Mouse (Mus musculus) yolk sac, embryonic 10.5 days (tissue): Measurements from ENCODE around the gene Col27a1.
A peak's percentile ranks its signal among the peaks of the same experiment; 100 is the strongest.

Source experiments
- DNase-seq: peaks from one replicate; pipeline ENCODE4 v3.0.0-alpha.2; 2017; ENCODE audit warnings: low spot score

The Col27a1 gene

DNA sequence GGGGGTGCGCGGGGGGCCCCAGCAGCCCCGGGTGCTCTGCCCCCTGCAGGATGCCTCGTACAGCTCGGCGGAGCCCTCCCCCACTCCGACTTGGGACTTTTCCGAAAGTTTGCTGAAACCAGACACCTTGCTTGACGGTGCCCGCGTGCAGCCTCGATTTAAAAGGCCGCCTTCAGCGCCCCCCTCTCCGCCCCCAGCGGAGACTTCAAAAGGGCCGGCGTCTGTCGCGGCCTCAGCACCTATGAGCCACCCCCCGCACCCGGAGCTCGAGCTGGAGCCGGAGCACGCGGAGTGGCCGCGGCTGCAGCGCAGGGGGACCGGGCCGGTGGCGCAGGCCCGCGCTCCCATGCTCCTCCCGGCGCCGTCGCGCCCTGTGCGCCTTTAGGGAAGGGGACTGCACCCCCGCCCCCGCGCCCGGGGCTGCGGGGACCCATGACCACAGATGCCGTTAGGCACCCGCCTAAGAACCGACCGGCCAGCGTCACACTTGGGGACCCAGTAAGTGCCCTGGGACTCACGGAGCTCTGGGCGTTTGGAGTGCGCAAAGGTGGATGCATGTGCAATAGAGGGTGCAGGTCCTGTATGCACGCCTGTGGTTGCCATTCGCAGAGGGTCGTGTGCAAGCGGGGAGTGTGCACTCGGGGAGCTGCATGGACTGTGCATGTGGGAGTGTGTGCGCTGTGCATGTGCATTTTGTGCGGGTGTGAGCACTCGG, at the start of gene Col27a1:
Col27a1 (plus strand) TSS at position 98 of the 715 bp plus-strand sequence.
- DNase-seq: peak; percentile 69

DNA sequence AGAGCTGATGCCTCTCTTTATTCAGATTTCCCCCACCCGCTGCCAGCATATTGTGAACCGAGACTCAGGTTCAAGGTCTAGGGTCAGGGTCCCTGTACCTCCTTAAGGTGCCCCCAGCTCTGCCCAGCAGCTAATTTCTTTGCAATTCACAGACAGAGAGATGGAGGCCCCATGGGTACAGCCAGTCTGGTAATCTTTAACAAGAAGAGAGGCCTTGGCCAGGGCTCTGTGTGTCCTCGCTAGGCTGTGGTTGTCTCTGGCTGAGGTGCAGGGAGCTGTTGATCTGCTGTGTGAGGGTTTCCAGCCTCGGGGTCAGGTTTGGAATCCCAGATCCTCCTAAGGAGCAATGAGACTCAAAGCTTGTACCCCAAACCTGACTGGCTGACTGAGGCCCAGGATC, 48.2 kb upstream of the Col27a1 start:
- no peak for DNase-seq

DNA sequence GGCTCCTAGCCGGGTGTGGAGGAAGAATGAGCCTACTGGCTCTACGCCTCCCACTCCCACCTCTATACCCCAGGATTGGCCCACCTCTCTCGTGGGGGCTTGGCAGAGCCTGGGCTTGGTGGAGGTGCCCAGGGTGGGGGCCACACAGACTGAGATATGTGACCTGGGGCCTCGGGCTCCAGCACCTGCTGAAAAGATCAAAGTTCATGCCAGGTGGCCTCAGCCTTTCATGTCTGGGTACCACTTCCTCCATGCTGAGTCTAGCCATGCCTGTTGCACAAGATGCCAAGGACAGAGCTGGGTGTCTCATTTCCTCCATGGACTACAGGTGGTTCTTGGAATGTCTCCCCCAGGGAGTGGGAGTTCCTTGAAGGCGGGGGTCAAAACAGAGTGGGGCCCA, 47.5 kb upstream of the Col27a1 start:
- DNase-seq: no peak

DNA sequence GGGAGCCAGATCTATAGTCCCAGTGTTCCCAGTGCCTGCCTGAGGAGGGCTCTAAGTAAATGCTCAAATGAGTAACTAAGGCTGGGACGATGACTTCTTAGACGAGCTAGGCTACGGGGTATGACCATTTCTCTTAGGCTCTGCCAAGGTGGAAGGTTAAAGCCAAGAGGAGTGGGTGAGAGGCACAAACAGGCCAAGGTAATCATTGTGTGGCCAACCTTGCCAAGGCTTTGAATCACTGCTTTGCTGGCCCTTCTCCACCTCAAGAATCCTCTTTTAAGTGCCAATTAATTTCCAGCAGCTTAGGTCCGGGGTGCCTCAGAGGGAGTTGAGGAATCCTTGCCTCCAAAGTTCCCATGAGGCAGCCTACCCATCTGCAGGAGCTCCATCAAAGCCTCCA, 43.7 kb upstream of the Col27a1 start:
- no peak for DNase-seq

DNA sequence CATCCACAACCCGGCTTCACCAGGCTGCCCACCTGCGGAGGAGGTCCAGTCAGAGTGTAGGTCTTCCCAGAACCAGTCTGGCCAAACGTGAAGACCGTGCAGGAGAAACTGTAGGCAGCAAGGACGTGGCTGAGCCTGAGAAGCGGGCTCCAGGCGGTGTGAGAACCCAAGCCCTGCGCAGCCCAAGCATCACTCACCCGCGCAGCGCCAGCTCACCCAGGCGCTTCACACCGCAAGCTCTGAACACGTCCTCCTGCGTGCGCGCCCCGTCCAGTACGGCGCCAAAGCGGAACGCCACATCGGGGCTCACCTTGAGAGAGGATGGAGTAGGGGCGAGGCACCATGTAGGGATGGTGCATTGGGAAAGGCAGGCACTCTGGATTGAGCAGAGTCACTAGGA, 42.7 kb upstream of the Col27a1 start:
- DNase-seq: no peak

DNA sequence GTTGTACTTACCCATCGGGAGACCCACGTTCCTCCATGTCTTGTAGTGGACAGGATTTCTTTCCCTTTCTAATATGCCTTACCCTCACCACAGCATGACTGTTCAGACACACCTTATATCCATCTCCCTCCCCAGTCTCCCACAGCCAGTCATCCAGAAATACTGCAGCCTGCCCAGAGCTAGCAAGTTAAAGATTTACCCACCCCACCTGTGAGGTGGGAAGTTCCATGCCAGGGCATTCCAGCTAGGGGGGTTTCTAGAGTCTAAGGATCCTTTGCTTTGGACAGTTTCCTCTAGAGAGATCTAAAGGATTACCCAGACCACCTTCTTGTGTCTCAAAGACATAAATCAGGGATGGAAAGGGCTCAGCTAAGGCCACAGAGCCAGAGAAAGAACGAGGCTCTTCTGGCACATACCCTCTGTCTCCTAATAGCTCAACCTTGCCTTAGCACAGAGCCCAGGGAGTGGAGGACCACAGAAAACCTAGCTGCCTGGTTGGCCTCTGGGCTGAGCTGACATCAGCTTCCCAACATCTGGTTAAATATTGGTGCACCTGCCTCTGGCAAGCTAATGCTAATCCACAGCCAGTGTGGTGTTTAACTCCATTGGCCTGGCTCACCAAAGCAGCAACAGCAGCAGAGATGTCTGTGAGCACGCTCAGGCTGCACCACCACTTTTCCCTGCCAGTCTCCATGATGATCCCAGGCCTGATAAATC, 41.7 kb upstream of the Col27a1 start, which contains the start of gene Kif12:
Kif12 (minus strand) TSS at position 163 of the 717 bp plus-strand sequence.
- peak; percentile 64 for DNase-seq

DNA sequence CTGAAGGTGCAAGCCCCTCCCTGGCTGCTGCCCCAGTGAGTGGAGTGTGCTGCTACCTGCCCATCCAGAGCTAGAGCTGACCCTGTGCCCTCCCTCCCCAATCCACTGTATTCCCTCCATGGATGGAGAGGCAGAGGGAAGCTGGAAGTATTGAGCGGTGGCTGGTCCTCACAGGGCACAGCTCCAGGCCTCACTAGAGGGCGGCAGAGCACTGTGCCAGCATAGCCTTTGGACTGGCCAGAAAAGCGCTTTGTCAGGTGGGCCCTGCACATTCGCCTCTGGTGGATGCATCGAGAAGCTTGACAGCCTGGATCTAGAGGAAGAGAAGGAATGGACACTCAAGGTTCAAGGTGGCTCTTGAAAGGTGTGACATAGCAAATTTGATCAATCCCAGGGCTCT, 32.2 kb upstream of the Col27a1 start:
- peak; percentile 49 for DNase-seq

DNA sequence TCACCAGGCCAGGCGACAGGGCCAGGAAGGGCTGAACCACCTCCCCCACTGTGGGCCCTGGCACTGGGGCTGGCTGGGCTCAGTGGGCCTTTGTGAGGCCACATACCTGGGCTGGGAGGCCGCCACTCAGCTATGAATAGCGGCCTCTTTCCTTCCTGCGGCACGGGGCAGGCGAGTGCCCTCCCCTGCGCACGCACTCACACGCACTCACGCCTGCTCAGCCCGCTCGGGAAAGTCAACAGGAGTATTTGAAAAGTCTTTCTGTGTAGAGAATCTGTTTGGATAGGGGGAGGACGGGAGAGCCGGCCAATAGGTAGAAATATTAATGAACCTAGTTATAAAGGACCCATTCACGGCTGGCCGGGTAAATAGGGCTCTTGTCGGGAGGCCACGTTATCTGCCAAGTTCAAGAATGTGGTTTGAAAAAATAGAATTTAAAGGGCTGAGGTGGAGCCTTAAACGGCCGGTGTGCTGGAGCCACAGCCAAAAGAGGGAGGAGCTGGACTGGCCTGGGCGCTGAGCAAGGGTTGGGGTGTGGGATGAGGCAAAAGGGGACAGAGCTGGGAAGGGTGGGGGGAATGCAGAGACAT, 27.4 kb upstream of the Col27a1 start:
- DNase-seq: no peak

DNA sequence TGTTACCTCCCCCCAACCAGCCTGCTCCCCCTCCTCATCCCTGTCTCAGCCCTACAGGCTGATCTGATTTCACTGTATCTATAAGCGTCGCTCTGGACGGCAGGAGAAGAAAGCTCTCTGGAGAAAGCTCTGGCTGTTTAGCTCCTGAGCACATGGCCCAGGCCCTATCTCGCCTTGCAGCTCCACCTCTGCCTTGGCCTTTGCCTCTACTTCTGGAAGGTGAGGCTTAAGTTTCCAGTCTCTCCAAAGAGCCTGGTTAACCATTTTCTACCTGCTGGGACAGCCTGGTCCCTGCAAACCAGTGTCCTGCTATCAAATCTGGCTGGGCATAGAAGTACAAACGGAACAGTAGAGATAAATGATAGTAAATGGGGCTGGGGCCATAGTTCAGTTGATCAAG, 22.2 kb upstream of the Col27a1 start:
- DNase-seq: peak; percentile 50

DNA sequence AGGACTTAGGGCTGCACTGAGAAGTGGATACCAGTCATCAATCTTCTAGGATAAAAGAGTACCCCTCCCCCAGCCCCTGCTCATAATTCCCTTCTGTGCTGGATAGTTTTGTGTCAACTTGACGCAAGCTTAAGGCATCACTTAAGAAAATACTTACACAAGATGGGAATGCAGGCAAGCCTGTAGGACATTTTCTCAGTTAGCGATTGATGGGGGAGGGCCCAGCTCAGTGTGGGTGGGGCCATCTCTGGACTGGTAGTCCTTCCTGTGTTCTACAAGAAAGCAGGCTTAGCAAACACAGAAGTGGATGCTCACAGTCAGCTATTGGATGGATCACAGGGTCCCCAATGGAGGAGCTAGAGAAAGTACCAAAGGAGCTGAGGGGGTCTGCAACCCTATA, 19.4 kb upstream of the Col27a1 start:
- no peak for DNase-seq

DNA sequence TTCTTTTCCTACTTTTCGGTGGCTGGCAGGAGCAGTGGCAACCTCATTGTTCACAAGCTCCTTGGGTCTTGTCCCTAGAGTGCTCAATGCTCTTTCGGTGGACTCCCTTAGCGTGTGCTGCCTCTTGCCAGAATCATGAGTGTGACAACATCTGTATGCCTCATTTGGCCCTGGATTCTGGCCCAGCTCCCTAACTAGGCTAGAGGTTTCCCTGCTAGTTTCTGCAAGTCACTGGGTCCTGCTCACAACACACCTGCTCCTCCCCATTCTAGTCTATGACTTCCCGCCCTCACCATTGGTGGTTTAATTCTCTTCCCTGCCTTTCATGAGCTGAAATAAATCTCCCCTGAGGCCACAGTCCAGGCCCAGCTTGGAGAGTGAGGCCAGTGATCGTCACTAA, 14.4 kb upstream of the Col27a1 start:
- DNase-seq: no peak

DNA sequence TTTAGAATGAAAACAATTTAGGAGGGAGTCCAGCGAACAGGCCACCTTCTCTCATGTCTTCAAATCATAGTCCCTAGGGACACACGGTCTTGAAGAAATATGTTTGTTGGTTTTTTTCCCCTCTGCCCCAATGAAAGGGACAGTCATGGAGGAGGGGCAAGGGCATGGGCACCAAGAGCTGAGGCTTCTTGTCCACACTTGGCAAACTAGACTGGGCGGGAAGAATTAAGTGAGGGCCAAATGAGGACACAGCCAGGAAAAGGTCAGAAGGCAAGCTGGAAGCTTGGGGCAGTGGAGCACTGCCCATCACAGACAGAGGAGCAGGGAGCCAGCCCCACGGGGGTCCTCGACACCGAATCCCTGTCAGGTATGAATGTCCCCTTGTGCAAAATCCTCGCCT, 9.9 kb upstream of the Col27a1 start:
- no peak for DNase-seq

DNA sequence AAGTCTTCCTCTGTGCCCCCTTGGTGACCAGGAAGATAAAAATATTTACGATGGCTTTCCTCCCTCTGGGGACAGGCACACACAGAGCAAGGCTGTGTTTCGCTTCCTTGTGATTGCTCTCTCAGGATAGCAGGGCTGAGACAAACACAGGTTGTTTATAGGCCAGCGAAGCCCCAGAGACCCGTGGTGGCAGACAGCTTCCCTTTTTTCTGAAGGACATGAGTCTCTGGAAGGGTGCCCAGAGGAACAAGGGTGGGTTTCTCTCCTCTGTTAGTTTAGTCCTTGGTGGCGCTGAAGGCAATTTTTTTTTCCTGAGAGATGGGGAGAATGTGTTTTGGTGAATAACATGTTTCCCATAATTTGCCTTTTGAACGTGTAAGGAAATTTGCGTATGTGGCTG, 8.2 kb upstream of the Col27a1 start:
- no peak for DNase-seq

DNA sequence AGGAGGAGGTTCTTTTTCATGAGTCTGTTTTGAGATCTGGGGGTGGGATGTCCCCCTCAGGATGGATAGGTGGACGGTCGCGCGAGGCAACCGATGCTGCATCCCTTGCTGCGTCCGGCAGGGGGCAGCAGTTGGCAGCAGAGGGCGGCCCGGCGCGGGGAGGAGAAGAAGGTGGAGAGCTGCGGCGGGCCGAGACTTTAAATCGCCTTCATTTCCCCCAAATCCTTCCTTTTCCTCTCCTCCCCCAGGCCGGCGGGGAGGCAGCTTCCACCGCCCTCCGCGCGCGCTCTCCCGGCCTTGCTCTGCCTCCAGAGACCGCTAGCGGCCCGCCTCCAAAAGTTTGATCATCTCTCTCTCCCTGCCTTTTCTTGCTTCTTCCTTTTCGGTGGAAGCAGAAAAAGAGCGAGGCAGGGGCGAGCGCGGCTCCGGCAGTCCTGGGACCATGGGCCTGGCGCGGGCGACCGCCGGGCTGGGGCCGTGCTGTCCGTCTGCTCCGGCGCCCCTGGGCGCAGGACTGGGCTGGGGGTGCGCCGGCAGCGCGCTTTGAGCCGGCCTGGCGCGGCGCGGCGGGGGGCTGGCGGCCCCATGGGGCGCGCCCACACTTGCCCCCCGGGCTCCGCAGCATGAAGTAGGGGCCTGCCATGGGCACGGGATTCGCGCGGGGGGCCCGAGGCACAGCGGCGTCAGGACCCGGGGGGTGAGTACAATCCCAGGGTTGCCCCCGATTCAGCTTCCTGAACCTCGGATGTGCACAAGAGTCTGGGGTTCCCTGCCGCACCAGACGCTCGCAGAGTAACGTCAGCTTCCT, 1.6 kb downstream of the Col27a1 start:
- peak; percentile 77 for DNase-seq

DNA sequence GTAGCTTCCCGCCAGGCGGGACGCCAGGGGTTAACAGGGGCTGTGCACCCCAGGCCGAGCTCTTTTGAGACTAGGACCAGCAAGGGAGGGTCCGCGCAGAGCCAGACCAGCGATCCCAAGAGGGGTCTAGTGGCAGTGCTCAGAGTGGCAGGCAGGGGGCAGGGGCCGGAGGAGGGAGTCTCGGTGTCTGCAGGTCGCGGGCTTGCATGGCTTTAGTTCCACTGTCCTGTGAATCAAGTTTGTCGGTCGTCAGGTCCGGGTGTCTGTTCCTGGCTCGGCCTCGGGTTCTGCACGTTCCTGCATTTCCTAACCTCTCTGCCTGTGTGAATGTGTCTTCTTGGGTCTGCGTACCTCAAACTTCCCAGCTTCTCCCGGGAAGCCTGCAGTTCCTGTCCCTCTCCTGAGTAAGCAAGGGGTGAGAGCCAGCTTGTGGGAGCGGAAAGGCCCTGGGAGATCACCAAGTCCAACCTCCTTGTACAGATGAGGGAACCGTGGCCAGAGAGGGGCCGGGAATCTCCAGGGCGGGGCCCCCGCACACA, 2.3 kb downstream of the Col27a1 start:
- DNase-seq: peak; percentile 79

DNA sequence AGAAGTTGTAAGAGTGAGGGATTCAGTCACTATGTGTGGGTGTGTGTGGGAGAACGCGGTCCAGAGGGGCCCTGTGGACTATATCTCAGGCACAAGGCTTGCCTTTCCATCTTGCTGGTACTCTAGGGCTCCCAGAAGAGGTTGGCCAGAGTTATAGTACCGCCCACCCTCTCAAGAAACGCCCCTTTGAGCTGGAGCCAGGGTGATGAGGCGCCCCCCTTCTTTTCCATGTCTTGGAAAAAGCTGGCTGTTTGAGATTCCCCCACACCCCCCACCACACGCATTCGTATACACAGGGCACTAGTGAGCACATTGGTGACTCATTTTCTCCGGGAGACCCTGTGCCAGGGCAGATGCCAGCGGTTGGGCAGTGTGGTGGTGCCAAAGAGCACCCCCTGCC, 2.8 kb downstream of the Col27a1 start:
- no peak for DNase-seq

DNA sequence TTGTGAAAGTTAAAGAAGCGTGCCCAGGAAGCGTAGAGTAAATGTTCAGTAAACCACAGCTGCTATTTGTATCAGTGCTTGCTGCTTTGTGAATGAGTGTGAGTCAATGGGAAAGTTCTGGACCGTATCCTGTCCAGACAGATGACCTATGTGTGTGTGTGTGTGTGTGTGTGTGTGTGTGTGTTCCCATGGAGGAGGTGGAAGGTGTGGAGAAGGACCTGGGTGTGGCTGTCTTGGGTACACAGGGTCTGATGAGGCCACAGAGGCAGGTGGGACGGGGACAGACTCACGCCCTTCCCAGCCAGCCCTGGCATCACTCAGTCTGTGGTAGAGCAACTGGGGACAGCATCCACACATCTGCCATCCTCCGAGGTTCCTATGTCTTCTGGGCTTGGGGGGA, 3.7 kb downstream of the Col27a1 start:
- DNase-seq: no peak

DNA sequence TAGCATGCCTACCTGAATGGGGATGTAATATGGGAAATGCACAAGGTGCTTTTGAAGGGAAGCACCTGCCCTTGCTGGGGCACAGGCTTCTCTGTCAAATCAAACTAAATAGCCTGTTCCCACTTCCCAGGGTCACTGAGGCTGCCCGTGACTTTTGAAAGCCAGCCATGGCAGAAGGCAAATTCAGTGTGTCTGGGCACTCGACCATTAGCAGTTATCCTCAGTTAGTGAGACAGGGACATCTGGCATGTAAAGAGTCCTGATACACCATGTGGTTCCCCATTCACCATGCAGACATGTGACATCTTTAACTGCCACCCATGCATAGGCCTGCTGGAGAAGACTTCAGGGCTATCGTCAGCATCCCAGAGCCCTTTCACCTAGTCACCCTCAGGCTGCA, 5.3 kb downstream of the Col27a1 start:
- DNase-seq: no peak

DNA sequence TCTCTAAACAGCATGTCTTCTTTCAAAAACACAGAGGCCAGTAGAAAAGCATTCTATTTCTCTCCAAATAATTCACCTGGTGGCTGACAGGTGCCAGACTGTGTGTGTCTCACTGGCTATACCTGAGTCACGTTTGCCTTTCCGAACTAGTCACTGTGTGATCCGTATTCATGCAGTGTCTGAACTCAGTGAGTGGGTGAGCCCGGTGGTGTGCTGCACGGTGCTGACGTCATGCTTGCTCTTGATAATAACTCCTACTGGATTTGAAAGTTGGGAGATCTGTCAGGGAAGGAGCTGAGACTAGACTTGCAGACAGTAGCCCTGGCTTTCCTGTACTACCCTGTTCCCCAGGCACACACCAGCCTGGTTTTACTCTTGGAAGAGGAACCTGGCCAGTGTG, 5.8 kb downstream of the Col27a1 start:
- DNase-seq: no peak

DNA sequence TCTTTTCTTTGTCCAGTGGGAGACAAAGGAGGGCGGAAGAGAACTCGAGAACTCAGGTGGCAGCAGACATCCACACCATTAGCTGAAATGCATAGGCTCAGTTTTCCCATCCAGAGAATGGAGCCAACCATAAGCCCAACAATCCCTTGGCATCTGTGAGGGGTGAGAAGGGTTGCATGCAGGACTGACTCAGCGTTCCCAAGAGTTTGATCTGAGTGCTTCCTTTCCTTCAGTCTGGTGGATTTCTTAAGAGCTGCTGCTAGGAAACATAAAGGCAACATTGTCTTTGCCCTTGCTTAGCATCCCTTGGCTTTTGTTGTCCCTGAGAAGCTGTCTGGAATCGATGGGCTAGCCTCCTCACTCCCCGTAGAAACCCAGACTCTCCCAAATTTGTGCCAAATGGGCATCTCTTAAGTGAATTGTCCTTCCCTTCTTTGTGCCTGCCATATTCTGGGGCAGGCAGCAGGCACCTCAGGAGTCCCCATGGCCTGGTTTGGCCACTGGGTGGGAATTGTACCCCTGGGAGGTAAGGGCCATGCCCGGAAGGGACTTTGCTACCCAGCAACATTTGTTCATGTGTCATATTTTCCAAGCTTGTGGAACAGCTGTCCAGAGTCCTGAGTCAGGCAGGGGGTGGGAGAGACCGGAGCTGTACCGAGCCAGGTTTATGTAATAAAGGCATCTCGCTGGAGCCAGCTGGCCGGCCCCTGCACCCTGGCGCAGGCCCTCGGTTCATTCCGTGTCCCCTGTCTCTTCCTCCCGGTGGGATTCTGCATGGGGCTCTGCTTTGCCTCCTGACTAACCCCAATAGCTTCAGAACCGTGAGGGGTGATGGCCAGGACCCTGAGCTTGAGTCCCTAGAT, 7.5 kb downstream of the Col27a1 start:
- DNase-seq: no peak

DNA sequence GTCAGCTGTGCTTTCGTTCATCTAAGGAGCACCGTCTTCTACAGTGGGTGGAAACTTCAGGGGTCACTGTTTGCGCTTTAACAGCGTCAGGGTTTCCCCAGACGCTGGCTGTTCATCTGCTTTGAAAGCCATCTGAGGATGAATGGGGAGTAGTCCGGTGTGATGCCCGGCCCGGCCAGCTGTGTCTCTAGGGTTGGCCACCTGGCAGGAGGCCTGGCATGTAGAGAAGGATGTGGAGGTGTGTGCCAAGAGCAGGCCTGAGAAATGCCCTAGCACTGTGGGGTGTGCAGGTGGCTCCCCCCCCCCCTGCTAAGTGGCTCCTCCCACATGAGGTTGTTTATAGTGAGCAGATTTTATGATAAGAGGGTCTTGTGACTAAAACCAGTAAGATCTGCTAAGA, 8.4 kb downstream of the Col27a1 start:
- DNase-seq: no peak
